Mouse (Mus musculus): ENCODE measurements around the gene Fshr.

DNA sequence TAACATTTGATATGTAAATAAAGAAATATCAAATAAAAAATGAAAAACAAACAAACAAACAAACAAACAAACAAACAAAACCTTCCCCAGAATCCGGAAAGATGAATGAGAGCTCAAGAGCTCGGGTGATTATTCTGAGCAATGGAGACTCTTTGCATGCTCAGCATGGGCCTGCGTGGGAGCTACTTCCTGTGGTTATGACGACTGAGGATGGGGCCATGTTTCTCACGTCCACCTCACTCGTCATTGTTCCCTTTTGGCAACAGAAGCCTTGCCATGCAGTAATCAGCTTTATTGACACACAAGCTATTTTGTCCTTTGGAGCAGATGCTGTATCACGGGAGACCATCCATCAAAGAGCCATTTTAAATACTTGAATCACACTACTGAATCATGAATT lies 191.8 kb downstream of the Fshr start:
- TF ChIP-seq ZC3H11A (IDR thresholded peaks at IDR 0.05; ENCODE audit: borderline replicate concordance, low read depth, low read length) (no peak), ZNF384 (IDR thresholded peaks at IDR 0.05; ENCODE audit: low read depth, low read length) (no peak), MAFK (IDR thresholded peaks at IDR 0.05; ENCODE audit: insufficient read depth, low read depth, low read length) (no peak), CHD2 (IDR thresholded peaks at IDR 0.05; ENCODE audit: low read depth, low read length) (no peak)

Data from ES-E14 (cell line).